ENCODE assay signal across 8 mouse cellular contexts in the genomic region with DNA sequence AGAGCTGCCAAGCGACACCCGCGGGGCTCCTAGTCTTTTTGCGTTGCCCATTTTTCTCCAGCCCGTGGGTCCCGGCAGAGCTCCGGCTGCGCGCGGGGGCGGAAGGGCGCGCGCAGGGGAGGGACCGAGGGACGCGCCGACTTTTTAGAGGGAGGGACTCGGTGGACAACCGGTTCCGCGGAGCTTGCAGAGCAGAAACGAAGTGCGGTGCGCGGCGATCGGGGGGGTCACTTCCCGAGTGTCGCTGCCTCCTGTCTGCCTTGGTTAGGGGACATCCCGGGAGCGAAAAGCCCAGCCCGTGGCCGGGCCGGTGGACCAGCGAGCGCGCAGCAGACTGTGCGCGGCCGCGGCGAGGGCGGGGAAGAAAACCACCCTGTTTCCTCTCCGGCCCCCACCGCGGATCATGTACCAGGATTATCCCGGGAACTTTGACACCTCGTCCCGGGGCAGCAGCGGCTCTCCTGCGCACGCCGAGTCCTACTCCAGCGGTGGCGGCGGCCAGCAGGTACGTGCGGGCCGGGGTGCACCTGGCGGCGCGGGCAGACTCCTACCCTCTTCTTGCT. TPM values are rescaled to one million over a fixed set of nuclear protein-coding genes. Genes with fewer than 3 reads are reported as not detected.
A peak's percentile ranks its signal among the peaks of the same experiment; 100 is the strongest.
DNase-seq lines count a peak whose midpoint lies in the region; ATAC-seq and TF ChIP-seq lines count a peak whose summit lies in the region.

No protein-coding gene starts in this region.

- peak; percentile 82 for TF ChIP-seq POLR2A in embryonic fibroblast, embryonic 13.5 days (IDR thresholded peaks at IDR 0.05; ENCODE audit: low read depth, low read length)

- peak overlapping the region; percentile 93 for H3K9ac ChIP-seq in heart, embryonic 15.5 days

- H3K36me3 ChIP-seq in heart, embryonic 15.5 days: no peaks in the 10 kb centered on the region

- under 1% methylated on average over 62 of the region's 63 CpGs for WGBS in heart, embryonic 15.5 days

- H3K4me3 ChIP-seq in embryonic fibroblast, embryonic 13.5 days (ENCODE audit: insufficient read depth, low read length): peak overlapping the region; percentile 90
- H3K4me3 ChIP-seq in heart, embryonic 15.5 days: peak overlapping the region; percentile 91

- peak; percentile 23 for ATAC-seq in CD4-positive, CD25-positive, alpha-beta regulatory T cell, adult 4 months
- ATAC-seq in heart, embryonic 15.5 days (replicated peaks; ENCODE audit: insufficient number of reproducible peaks, insufficient read depth, low FRiP score, low read depth): no peak

- no peaks in the 10 kb centered on the region for H3K4me1 ChIP-seq in embryonic fibroblast, embryonic 13.5 days (ENCODE audit: control insufficient read depth, insufficient read depth, low read length)
- peaks cover 42% of the 10 kb centered on the region for H3K4me1 ChIP-seq in heart, embryonic 15.5 days (replicated peaks)

- DNase-seq in adrenal gland, postnatal 10 days: peak; percentile 83
- peak; percentile 87 for DNase-seq in kidney, postnatal 14 days
- peak; percentile 86 to 87 for DNase-seq in lung, adult 18-20 months
- peak; percentile 62 for DNase-seq in ovary, postnatal 10 days (ENCODE audit: low spot score)
- peak; percentile 47 for DNase-seq in thymus, postnatal 14 days

- H3K4me2 ChIP-seq in heart, embryonic 15.5 days: peak overlapping the region; percentile 88

- H3K27ac ChIP-seq in embryonic fibroblast, embryonic 13.5 days (ENCODE audit: insufficient read depth, low read length): peak overlapping the region; percentile 94
- H3K27ac ChIP-seq in heart, embryonic 15.5 days: peak overlapping the region; percentile 100

- no peak for TF ChIP-seq CTCF in embryonic fibroblast, embryonic 13.5 days (IDR thresholded peaks at IDR 0.05; ENCODE audit: borderline replicate concordance, insufficient read depth, low read length)

- H3K9me3 ChIP-seq in heart, embryonic 15.5 days (replicated peaks): no peaks in the 10 kb centered on the region

- H3K27me3 ChIP-seq in heart, embryonic 15.5 days: no peaks in the 10 kb centered on the region

RNA-seq across cellular contexts. Expression of gene Fosl2, which starts 0.8 kb away (rescaled TPM):
- polyA plus RNA-seq in CD4-positive, CD25-positive, alpha-beta regulatory T cell, adult 4 months (2017; shearing (Covaris generic)): 1 to 10 TPM; 1.5 to 1.9 TPM
- total RNA-seq in adrenal gland, postnatal 10 days (2021): 100 to 1,000 TPM; 167 to 194 TPM
- 167 and 171 TPM in 2 replicates for polyA plus RNA-seq in embryonic fibroblast, embryonic 13.5 days (2011; ENCODE audit: insufficient read length, low read depth, missing spikeins)
- 2.5 and 3.1 TPM in 2 replicates for polyA plus RNA-seq in heart, embryonic 15.5 days (2015; fragmentation: Nextera tagmentation; extraction: Ambion mirVana)

Comparison
In these comparisons a context has a peak if more than half of its experiments do, and no peak if none do; other contexts are left out.
1. RNA of gene Fosl2, which starts 0.8 kb away (polyA plus RNA-seq): 167 to 171 TPM in embryonic fibroblast, embryonic 13.5 days; 2.5 to 3.1 TPM in heart, embryonic 15.5 days and 1.5 to 1.9 TPM in CD4-positive, CD25-positive, alpha-beta regulatory T cell, adult 4 months; every median in the first group is over 10 times any median in the second.
2. Peak in every context shown above with its lines, with median percentiles within 50 percentile points of each other: DNase-seq.